Comparison of ENCODE assay signal across 12 mouse cellular contexts in genomic region chr8:87822690-87823089, GRCm38 (mm10).
A peak's percentile ranks its signal among the peaks of the same experiment; 100 is the strongest.
DNase-seq lines count a peak whose midpoint lies in the region; ATAC-seq lines count a peak whose summit lies in the region.
"Had no signal": no experiment of that assay in that cellular context is flagged by ENCODE, and none has a peak within 500 bp of the region (broad histone marks: within the 10 kb centered on the region; RNA-seq: fewer than 3 reads in every experiment).

No protein-coding gene starts in this region.

- H3K9ac ChIP-seq in kidney, embryonic 16.5 days (replicated peaks; ENCODE audit: low read length) = 0 out of 2 replicates have a peak overlapping the region, but pooled peaks have one; percentile 7
- peak overlapping the region; percentile 52 for H3K9ac ChIP-seq in embryonic facial prominence, embryonic 13.5 days
- H3K9ac ChIP-seq in hindbrain, embryonic 12.5 days = peak overlapping the region; percentile 23; the same call in 1 of the 2 replicates
- H3K9ac ChIP-seq in midbrain, embryonic 16.5 days (ENCODE audit: low read depth, low read length) = no peak overlapping the region
- H3K9ac ChIP-seq: liver, embryonic 13.5 days had no signal

- peaks cover 20% of the 10 kb centered on the region for H3K4me1 ChIP-seq in kidney, embryonic 16.5 days (ENCODE audit: insufficient read depth, low read length)
- H3K4me1 ChIP-seq in embryonic facial prominence, embryonic 13.5 days = peaks cover 39% of the 10 kb centered on the region
- peaks cover 42% of the 10 kb centered on the region for H3K4me1 ChIP-seq in hindbrain, embryonic 12.5 days
- H3K4me1 ChIP-seq in midbrain, embryonic 16.5 days (ENCODE audit: control insufficient read depth, insufficient read depth, low read length) = peaks cover 24% of the 10 kb centered on the region
- H3K4me1 ChIP-seq: liver, embryonic 13.5 days had no signal

- 0 out of 2 replicates have a peak, but pooled peaks have one; percentile 55 for ATAC-seq in kidney, embryonic 16.5 days (ENCODE audit: low FRiP score, low TSS enrichment)
- ATAC-seq in embryonic facial prominence, embryonic 13.5 days (ENCODE audit: insufficient number of reproducible peaks, insufficient read depth, low FRiP score, low TSS enrichment, low read depth) = no peak
- no peak for ATAC-seq in hindbrain, embryonic 12.5 days (ENCODE audit: low FRiP score)
- ATAC-seq in midbrain, embryonic 16.5 days = peak; percentile 44; the same call in 1 of the 2 replicates

- WGBS in kidney, embryonic 16.5 days = 10% methylated on average over 12 of the region's 12 CpGs
- WGBS in embryonic facial prominence, embryonic 13.5 days = 1% methylated on average over 12 of the region's 12 CpGs
- WGBS in hindbrain, embryonic 12.5 days = 9% methylated on average over 12 of the region's 12 CpGs
- 8% methylated on average over 12 of the region's 12 CpGs for WGBS in midbrain, embryonic 16.5 days

- H3K27me3 ChIP-seq in kidney, embryonic 16.5 days (ENCODE audit: insufficient read depth, low read length) = no peaks in the 10 kb centered on the region
- no peaks in the 10 kb centered on the region for H3K27me3 ChIP-seq in embryonic facial prominence, embryonic 13.5 days
- no peaks in the 10 kb centered on the region for H3K27me3 ChIP-seq in hindbrain, embryonic 12.5 days
- no peaks in the 10 kb centered on the region for H3K27me3 ChIP-seq in midbrain, embryonic 16.5 days (ENCODE audit: control insufficient read depth, insufficient read depth, low read depth, low read length)
- H3K27me3 ChIP-seq: liver, embryonic 13.5 days had no signal

- no peak overlapping the region for H3K27ac ChIP-seq in kidney, embryonic 16.5 days (ENCODE audit: low read length)
- peak overlapping the region; percentile 85 for H3K27ac ChIP-seq in embryonic facial prominence, embryonic 13.5 days
- peak overlapping the region; percentile 70 for H3K27ac ChIP-seq in hindbrain, embryonic 12.5 days
- peak overlapping the region; percentile 40; the same call in 1 of the 2 replicates for H3K27ac ChIP-seq in midbrain, embryonic 16.5 days (ENCODE audit: low read length)
- H3K27ac ChIP-seq: liver, embryonic 13.5 days had no signal

- H3K4me3 ChIP-seq in kidney, embryonic 16.5 days (ENCODE audit: low read length) = no peak overlapping the region
- H3K4me3 ChIP-seq in embryonic facial prominence, embryonic 13.5 days = no peak overlapping the region; the same call in 1 of the 2 replicates
- no peak overlapping the region for H3K4me3 ChIP-seq in hindbrain, embryonic 12.5 days
- H3K4me3 ChIP-seq in midbrain, embryonic 16.5 days (ENCODE audit: low read depth, low read length) = no peak overlapping the region
- H3K4me3 ChIP-seq: liver, embryonic 13.5 days had no signal

- H3K36me3 ChIP-seq in kidney, embryonic 16.5 days (ENCODE audit: insufficient read depth, low read length) = no peaks in the 10 kb centered on the region
- H3K36me3 ChIP-seq in embryonic facial prominence, embryonic 13.5 days = 0 out of 2 replicates have a peak, but pooled peaks cover 5% of the 10 kb centered on the region
- no peaks in the 10 kb centered on the region for H3K36me3 ChIP-seq in hindbrain, embryonic 12.5 days
- no peaks in the 10 kb centered on the region for H3K36me3 ChIP-seq in midbrain, embryonic 16.5 days (ENCODE audit: control insufficient read depth, insufficient read depth, low read length)
- H3K36me3 ChIP-seq: liver, embryonic 13.5 days had no signal

- H3K9me3 ChIP-seq in kidney, embryonic 16.5 days (ENCODE audit: low read length) = 0 out of 2 replicates have a peak, but pooled peaks cover 2% of the 10 kb centered on the region
- no peaks in the 10 kb centered on the region for H3K9me3 ChIP-seq in embryonic facial prominence, embryonic 13.5 days
- H3K9me3 ChIP-seq in hindbrain, embryonic 12.5 days (replicated peaks) = no peaks in the 10 kb centered on the region
- H3K9me3 ChIP-seq in midbrain, embryonic 16.5 days (replicated peaks; ENCODE audit: control insufficient read depth, low read length, poor library complexity, severe bottlenecking) = no peaks in the 10 kb centered on the region
- H3K9me3 ChIP-seq: liver, embryonic 13.5 days had no signal

- peak overlapping the region; percentile 17; the same call in 1 of the 2 replicates for H3K4me2 ChIP-seq in kidney, embryonic 16.5 days (replicated peaks; ENCODE audit: low read depth, low read length)
- peak overlapping the region; percentile 47 for H3K4me2 ChIP-seq in embryonic facial prominence, embryonic 13.5 days
- peak overlapping the region; percentile 22; the same call in 1 of the 2 replicates for H3K4me2 ChIP-seq in hindbrain, embryonic 12.5 days (replicated peaks)
- H3K4me2 ChIP-seq in midbrain, embryonic 16.5 days (ENCODE audit: low read length) = peak overlapping the region; percentile 26
- H3K4me2 ChIP-seq: liver, embryonic 13.5 days had no signal

- DNase-seq in kidney, adult 9 months = no peak
- no peak for DNase-seq in adrenal gland, adult 18-20 months (ENCODE audit: low spot score in 2 of 2)
- no peak for DNase-seq in layer of hippocampus, postnatal 25 days (ENCODE audit: extremely low spot score in 1 of 2, low spot score in 1 of 2)
- DNase-seq in cerebellum, adult 18-20 months = no peak
- DNase-seq: cerebellum, postnatal 25 days; kidney, postnatal 10 days; liver, embryonic 13.5 days; thymus, postnatal 4 days had no signal

Comparison
In these comparisons a context has a peak if more than half of its experiments do, and no peak if none do; other contexts are left out.
1. ATAC-seq: peak in kidney, embryonic 16.5 days (single experiment) and midbrain, embryonic 16.5 days (single experiment); none in embryonic facial prominence, embryonic 13.5 days (single experiment) and hindbrain, embryonic 12.5 days (single experiment).
2. Peak in every context shown above with its lines, with median percentiles within 50 percentile points of each other: H3K4me2 ChIP-seq.